Mouse (Mus musculus) spleen, postnatal 36 days (tissue): ENCODE data around the gene P2rx6.
"Not testable (repeated sequence)": the region's sequence is repeated elsewhere in the genome, so short reads cannot be mapped to it uniquely, and the experiment has no call there.

Experiments
- DNase-seq, 2 experiments: peaks; one replicate each; pipeline ENCODE4 v3.0.0; 2022; ENCODE audit warnings: low spot score in 2 of 2, mixed read lengths in 1 of 2

P2rx6 gene

GRCm38 (mm10) chr16:17561128-17561750, 446 bp upstream of the P2rx6 start, which contains the start of gene Lrrc74b:
TSS of gene Lrrc74b (minus strand) at chr16:17561247.
- no peak for DNase-seq

- no peak for DNase-seq
These were observed 1.9 kb downstream of the P2rx6 start for GRCm38 (mm10) chr16:17563580-17563979.

DNA sequence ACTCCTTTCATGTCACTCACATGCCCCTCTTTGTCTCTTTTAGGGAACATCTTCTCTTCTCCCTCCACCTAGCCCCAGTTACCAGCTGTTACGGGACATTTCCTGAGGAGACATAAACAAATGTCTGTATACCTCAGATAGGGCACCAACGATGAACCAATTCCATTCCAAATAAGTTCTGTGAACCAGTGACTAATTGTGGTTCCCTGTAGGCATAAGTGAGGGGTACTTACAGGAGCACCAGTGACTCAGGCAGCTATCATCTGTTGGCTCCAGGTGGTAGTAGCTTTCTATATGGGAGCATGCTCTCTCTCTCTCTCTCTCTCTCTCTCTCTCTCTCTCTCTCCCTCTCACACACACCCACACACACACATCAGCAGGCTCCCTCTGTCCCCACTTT, 2.5 kb downstream of the P2rx6 start:
- no peak for DNase-seq

DNA sequence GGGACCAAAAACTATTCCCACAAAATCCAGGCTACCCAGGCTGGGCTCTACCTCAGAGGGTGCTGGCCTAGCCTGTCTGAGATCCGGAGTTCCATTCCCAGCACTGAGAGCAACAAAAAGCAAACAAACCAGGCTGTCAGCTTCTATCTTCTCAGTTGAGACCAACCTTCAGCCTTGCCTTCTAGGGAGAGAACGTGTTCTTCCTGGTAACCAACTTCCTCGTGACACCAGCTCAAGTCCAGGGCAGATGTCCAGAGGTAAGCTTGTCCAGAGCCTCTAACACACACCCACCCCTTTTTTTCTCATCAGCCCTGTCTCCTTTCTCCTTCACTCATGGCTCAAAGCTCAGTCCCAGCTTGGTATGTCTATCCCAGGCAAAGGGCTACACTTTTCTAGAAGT, 3.1 kb downstream of the P2rx6 start:
- DNase-seq = no peak

DNA sequence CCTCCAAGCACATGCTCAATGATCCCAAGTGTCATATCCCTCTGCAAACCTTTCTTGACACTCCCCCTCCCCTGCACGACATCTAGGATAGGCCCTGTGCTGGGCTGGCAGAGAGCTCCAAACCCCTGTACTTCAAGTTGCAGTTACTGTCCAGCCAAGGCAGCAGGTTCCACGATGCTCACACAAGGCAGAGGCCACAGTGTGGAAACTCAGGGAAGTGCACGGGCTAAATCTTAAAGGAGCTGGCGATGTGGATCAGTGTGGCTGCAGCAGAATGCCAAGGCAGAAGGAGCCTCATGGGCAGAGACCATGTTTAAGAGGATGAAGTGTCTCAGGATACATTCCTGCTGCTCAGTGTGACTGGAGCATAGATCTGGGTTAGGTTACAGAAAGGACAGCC, 4.5 kb downstream of the P2rx6 start:
- no peak for DNase-seq

GRCm38 (mm10) chr16:17575870-17576824, 14.5 kb downstream of the P2rx6 start:
- DNase-seq = no peak

DNA sequence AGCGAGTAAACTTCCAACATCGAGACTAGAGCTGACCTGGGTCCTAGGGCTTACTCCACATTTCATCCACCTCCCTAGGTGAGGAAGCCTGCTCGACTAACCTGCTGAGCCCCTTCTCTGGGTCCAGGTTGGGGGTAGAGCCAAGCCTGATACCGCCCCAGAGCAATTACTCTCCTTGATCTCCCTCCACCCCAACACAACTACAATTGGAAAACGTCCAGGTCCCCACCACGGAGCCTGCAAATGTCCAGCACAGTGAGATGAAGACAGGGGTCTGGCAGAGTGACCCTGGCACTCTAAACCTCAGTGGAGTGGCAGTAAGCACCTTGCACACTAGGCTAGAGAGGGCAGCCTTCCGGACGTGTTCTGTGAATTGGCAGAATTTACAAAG, 15.1 kb downstream of the P2rx6 start:
- DNase-seq = no peak

GRCm38 (mm10) chr16:17583064-17583463, 21.4 kb downstream of the P2rx6 start, which contains the start of gene Slc7a4:
TSS of gene Slc7a4 (minus strand) at chr16:17583214.
- no peak for DNase-seq

- DNase-seq = no peak
These were observed 22.9 kb downstream of the P2rx6 start for GRCm38 (mm10) chr16:17584555-17584954.

DNA sequence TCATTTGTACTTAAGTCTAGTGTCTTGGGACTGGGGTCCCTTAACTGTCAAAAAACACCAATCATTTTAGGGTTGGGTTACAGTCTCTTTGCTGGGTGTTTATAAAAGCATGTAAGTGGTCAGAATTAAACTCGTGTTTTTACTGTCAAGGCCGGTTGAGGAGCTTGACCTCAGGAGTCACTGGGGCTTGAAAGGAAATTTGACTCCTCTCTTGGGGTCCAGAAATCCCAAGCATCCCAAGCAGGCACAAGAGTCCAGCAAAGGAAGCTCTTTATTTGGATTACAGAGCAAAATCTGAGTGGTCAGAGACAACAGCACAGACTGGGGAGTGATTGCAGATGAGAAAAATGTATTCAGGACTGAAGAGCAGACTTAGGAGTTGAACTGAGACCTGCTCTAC, 29.0 kb downstream of the P2rx6 start:
- no peak for DNase-seq

GRCm38 (mm10) chr16:17600944-17601562, 39.4 kb downstream of the P2rx6 start:
- DNase-seq = no peak

GRCm38 (mm10) chr16:17604941-17605340, 43.3 kb downstream of the P2rx6 start:
- DNase-seq = no peak

DNA sequence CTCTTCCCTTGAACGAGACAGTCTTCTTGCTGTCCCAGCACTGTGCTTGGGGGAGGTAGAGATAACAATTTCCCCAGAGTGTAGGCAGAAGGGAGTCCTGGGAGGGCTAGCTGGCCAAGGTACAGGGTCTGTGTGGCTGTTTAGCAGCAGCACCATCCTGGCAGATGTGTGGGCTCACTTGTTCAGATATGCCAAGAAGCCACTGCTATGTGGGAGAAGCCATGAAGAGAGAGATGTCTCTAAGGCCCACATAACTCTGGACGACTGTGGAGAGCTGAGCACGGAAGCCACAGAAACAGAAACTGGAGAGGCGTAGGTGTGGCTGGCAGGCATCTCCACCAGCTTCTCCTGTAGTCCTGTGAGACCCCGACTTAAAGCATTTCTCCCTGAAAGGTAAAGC, 44.0 kb downstream of the P2rx6 start:
- DNase-seq = no peak

DNA sequence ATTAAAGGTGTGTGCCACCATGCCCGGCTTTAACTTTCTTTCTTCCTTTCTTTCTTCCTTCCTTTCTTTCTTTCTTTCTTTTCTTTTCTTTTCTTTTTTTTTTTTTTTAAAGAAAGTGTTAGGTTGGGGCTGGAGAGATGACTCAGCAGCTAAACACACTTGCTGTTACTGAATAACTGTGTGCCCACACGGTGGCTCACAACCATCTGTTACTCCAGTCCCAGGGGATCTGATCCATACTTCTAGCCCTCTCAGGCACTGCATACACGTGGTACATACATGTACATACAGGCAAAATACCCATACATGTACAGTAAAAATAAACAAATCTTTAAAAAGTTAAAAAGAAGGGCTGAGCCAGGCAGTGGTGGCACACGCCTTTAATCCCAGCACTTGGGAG, 49.7 kb downstream of the P2rx6 start:
- no peak for DNase-seq

- DNase-seq = not testable (repeated sequence)
These were observed 53.1 kb downstream of the P2rx6 start for GRCm38 (mm10) chr16:17614740-17615139.

DNA sequence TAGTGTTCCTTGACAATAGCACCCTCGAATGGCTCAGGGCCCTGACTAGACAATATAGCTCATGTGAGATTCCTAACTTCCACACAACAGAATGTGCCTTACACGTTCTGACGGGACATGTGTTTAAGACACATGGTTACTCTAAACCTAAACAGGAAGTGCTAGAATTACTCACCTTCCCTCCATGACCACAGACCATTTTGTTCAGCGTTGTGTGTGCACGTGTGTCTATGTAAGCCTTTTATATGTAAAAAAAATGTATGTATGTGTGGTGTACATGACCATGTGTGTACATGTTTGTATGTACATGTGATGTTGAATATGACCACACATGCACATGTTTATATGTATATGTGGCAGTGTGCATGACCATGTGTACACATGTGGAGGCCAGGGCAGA, 54.5 kb downstream of the P2rx6 start:
- no peak for DNase-seq

DNA sequence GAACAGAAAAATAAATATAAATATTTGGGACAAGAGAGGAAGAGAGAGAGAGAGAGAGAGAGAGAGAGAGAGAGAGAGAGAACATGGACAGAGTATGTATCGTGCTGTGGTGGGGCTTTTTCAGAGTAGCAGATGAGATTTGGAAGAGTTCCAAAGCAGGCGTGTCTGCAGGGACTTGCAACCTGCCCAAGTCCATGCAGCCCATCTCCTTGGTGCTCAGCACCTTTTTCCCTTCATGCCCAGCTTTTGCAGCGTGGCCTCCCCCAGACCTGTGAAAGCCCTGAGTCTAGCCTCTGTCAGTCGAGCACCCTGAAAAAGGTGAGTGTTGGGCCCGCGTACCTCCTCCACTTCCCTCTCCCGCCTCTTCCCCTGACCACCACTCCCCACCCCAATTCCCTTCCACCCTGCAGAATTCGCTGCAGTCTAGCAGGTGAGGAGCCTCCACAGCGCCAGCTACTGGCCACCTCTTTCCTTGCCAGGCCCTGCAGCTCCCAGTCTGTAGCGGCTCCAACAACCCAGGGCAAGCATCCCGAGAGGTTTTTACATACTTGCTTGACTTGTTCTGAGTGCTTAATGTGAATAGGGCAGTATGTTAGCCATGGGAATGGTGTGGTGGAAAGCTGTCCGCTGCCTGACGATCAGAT, 56.4 kb downstream of the P2rx6 start:
- DNase-seq = peak; percentile 30 to 39

DNA sequence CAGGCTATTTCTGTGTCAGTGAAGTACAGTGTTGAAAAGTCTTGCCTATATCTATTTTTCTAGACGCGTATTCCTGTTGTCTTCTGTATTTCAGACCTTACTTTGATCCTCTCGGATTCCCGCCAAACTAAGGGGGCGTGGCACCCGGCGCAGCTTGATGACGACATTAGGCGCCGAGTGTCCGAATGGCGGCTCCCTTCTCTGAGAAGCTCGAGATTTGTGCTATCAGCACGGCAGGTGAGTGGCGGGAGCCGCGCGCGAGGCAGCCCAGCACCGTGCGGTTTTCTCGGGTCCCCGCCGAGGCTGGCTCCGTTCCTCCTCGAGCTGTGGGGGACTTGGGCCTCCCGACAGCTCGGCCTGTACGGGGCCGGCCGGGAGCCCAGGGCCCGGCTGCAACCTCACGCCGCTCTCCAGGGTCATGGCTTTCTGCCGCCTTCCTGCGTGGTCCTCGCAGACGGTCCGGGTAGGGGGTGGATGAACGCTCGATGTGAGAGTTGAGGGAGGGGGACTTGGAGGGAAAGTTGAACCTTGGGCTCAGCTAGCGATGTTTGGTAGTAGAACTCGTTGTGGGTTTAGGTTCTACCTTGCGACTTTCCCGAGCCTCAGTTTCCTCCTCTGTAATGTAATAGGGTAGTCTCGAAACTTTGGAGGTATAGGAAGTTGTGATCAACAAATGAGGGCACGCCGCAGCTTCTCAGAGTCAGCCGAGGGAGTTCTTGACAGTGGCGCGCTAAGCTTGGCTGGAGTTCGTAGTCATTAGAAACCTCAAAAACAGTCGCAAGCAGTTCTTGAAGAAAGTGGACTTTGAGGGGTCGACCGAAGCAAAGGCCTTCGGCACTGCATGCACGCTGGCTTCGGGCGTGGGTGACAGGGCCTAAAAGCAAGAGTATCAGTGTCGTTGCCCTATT, 57.8 kb downstream of the P2rx6 start, which contains the start of gene Smpd4:
Smpd4 (plus strand) TSS at position 157 of the 908 bp plus-strand sequence.
- peak; percentile 79 to 88 for DNase-seq

DNA sequence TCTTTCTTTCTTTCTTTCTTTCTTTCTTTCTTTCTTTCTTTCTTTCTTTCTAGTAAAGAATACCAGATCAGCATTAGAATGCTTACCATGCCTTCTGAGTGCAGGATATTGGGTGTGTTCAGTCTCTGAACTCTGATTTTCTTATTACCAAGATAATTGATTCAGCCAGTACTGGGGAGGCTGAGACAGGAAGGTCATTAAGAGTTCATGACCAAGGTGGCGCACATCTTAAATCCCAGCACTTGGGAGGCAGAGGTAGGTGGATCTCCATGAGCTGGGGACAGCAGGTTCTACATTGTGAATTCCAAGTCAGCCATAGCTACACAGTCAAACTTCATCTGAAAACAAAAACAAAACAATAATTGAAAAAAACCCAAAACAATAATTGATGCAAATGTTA, 60.3 kb downstream of the P2rx6 start:
- DNase-seq = no peak

GRCm38 (mm10) chr16:17625488-17626268, 64.0 kb downstream of the P2rx6 start:
- no peak for DNase-seq
